Mouse (Mus musculus) liver, adult 2 months (tissue): ENCODE data around the gene Taf1b.
"Not testable (repeated sequence)": the region's sequence is repeated elsewhere in the genome, so short reads cannot be mapped to it uniquely, and the experiment has no call there.

ENCODE experiments used
- CTCF ChIP-seq: fragments of 200-500 bp; IDR thresholded peaks from 2 replicates; pipeline ENCODE4 v1.5.1; 2011; ENCODE audit warnings: low read depth, low read length, control low read depth
- POLR2A ChIP-seq: fragments of 200-500 bp; IDR thresholded peaks from 2 replicates; pipeline ENCODE4 v1.6.1; 2011; ENCODE audit warnings: low read length, control low read depth; ENCODE audit not compliant: insufficient read depth; ENCODE audit errors: extremely low read depth

- TF ChIP-seq CTCF, POLR2A: not testable (repeated sequence)
These were observed 26.9 kb downstream of the Taf1b start for GRCm38 (mm10) chr12:24525065-24525464.
